Mouse (Mus musculus): Measurements from ENCODE around the gene Fblim1.
A peak's percentile ranks its signal among the peaks of the same experiment; 100 is the strongest.

Fblim1 gene

GRCm38 (mm10) chr4:141624983-141625773 lies 19.3 kb upstream of the Fblim1 start:
- DNase-seq (ENCODE audit: low spot score): no peak

- DNase-seq (ENCODE audit: low spot score): no peak
These were observed 18.2 kb upstream of the Fblim1 start for GRCm38 (mm10) chr4:141624134-141624533.

GRCm38 (mm10) chr4:141623666-141624065 lies 17.8 kb upstream of the Fblim1 start, which contains the start of gene Slc25a34:
Slc25a34 (minus strand) TSS chr4:141623821.
- no peak for DNase-seq (ENCODE audit: low spot score)

GRCm38 (mm10) chr4:141623037-141623436 lies 17.1 kb upstream of the Fblim1 start:
- no peak for DNase-seq (ENCODE audit: low spot score)

GRCm38 (mm10) chr4:141622580-141622979 lies 16.7 kb upstream of the Fblim1 start:
- no peak for DNase-seq (ENCODE audit: low spot score)

- no peak for DNase-seq (ENCODE audit: low spot score)
These were observed 16.2 kb upstream of the Fblim1 start for GRCm38 (mm10) chr4:141622091-141622490.

GRCm38 (mm10) chr4:141621297-141621696 lies 15.4 kb upstream of the Fblim1 start:
- no peak for DNase-seq (ENCODE audit: low spot score)

- DNase-seq (ENCODE audit: low spot score): no peak
These were observed 13.5 kb upstream of the Fblim1 start for GRCm38 (mm10) chr4:141619299-141619883.

- DNase-seq (ENCODE audit: low spot score): no peak
These were observed 12.8 kb upstream of the Fblim1 start, which contains the start of gene Tmem82 for GRCm38 (mm10) chr4:141618565-141619243. Tmem82 (minus strand) TSS chr4:141618633.

GRCm38 (mm10) chr4:141617863-141618564 lies 12.1 kb upstream of the Fblim1 start:
- DNase-seq (ENCODE audit: low spot score): no peak

GRCm38 (mm10) chr4:141617299-141617698 lies 11.4 kb upstream of the Fblim1 start:
- peak; percentile 59 for DNase-seq (ENCODE audit: low spot score)

- no peak for DNase-seq (ENCODE audit: low spot score)
These were observed 10.9 kb upstream of the Fblim1 start for GRCm38 (mm10) chr4:141616811-141617210.

GRCm38 (mm10) chr4:141614946-141615345 lies 9.1 kb upstream of the Fblim1 start:
- DNase-seq (ENCODE audit: low spot score): no peak

GRCm38 (mm10) chr4:141609538-141609937 lies 3.6 kb upstream of the Fblim1 start:
- no peak for DNase-seq (ENCODE audit: low spot score)

GRCm38 (mm10) chr4:141605421-141605820 lies 475 bp downstream of the Fblim1 start:
- no peak for DNase-seq (ENCODE audit: low spot score)

- DNase-seq (ENCODE audit: low spot score): peak; percentile 35
These were observed 1.4 kb downstream of the Fblim1 start for GRCm38 (mm10) chr4:141604493-141604892.

GRCm38 (mm10) chr4:141603921-141604320 lies 2.0 kb downstream of the Fblim1 start:
- no peak for DNase-seq (ENCODE audit: low spot score)

- DNase-seq (ENCODE audit: low spot score): no peak
These were observed 3.2 kb downstream of the Fblim1 start for GRCm38 (mm10) chr4:141602523-141603223.

- DNase-seq (ENCODE audit: low spot score): no peak
These were observed 4.6 kb downstream of the Fblim1 start for GRCm38 (mm10) chr4:141601148-141601862.

GRCm38 (mm10) chr4:141600364-141600763 lies 5.5 kb downstream of the Fblim1 start:
- no peak for DNase-seq (ENCODE audit: low spot score)

All from ovary, postnatal 14 days (tissue).